Mouse (Mus musculus) retina, postnatal 1 day (tissue): ENCODE measurements at regions not wholly inside any gene's neighbourhood (a gene's known extent, or its start where the extent isn't known, plus 50 kb on each side); places are given as distances from the start of the nearest gene placed in this dataset.

ENCODE experiments used
- DNase-seq: peaks from one replicate; pipeline ENCODE4 v3.0.0-alpha.2; 2012

- DNase-seq = no peak
These were observed 212.4 kb upstream of the Ntm start for GRCm38 (mm10) chr9:30175376-30175775.

GRCm38 (mm10) chr9:30183409-30183808 lies 220.5 kb upstream of the Ntm start:
- no peak for DNase-seq

GRCm38 (mm10) chr9:30184996-30185763 lies 222.2 kb upstream of the Ntm start:
- DNase-seq = no peak

- peak; percentile 64 for DNase-seq
These were observed 223.3 kb upstream of the Ntm start for GRCm38 (mm10) chr9:30186261-30186660.

- DNase-seq = no peak
These were observed 227.1 kb upstream of the Ntm start for GRCm38 (mm10) chr9:30190078-30190477.

GRCm38 (mm10) chr9:30191119-30191518 lies 228.2 kb upstream of the Ntm start:
- no peak for DNase-seq

- DNase-seq = no peak
These were observed 229.0 kb upstream of the Ntm start for GRCm38 (mm10) chr9:30191902-30192301.

GRCm38 (mm10) chr9:30194866-30195265 lies 231.9 kb upstream of the Ntm start:
- no peak for DNase-seq

- no peak for DNase-seq
These were observed 224.5 kb upstream of the Snx19 start for GRCm38 (mm10) chr9:30202411-30202810.

GRCm38 (mm10) chr9:30207631-30208030 lies 219.3 kb upstream of the Snx19 start:
- DNase-seq = no peak

- peak; percentile 11 for DNase-seq
These were observed 217.1 kb upstream of the Snx19 start for GRCm38 (mm10) chr9:30209806-30210205.

- no peak for DNase-seq
These were observed 214.3 kb upstream of the Snx19 start for GRCm38 (mm10) chr9:30212471-30213075.

- peak; percentile 76 for DNase-seq
These were observed 192.3 kb upstream of the Snx19 start for GRCm38 (mm10) chr9:30234501-30235163.

- DNase-seq = peak; percentile 23
These were observed 191.1 kb upstream of the Snx19 start for GRCm38 (mm10) chr9:30235791-30236190.

GRCm38 (mm10) chr9:30242107-30242506 lies 184.8 kb upstream of the Snx19 start:
- DNase-seq = no peak

GRCm38 (mm10) chr9:30264533-30265168 lies 162.3 kb upstream of the Snx19 start:
- peak; percentile 91 for DNase-seq

GRCm38 (mm10) chr9:30271081-30271480 lies 155.8 kb upstream of the Snx19 start:
- no peak for DNase-seq

- DNase-seq = no peak
These were observed 153.1 kb upstream of the Snx19 start for GRCm38 (mm10) chr9:30273836-30274235.

GRCm38 (mm10) chr9:30278231-30278630 lies 148.7 kb upstream of the Snx19 start:
- no peak for DNase-seq

- no peak for DNase-seq
These were observed 143.7 kb upstream of the Snx19 start for GRCm38 (mm10) chr9:30283080-30283770.

- DNase-seq = no peak
These were observed 143.1 kb upstream of the Snx19 start for GRCm38 (mm10) chr9:30283771-30284148.

GRCm38 (mm10) chr9:30284562-30285323 lies 142.2 kb upstream of the Snx19 start:
- peak; percentile 43 for DNase-seq
